Mouse (Mus musculus) small intestine, adult 2 months (tissue): Measurements from ENCODE around the gene Mpp5. TPM values are rescaled to one million over a fixed set of nuclear protein-coding genes. Genes with fewer than 3 reads are reported as not detected.

Experiments
- H3K27ac ChIP-seq: fragments of 200-500 bp; 2 replicates; pipeline ENCODE4 v1.5.1; 2012; ENCODE audit warnings: low read depth, low read length, control low read depth, inconsistent platforms; ENCODE audit not compliant: insufficient read depth
- H3K27me3 ChIP-seq: fragments of 200-500 bp; 2 replicates; pipeline ENCODE4 v1.6.1; 2012; ENCODE audit warnings: mild to moderate bottlenecking, moderate library complexity, low read length, inconsistent platforms; ENCODE audit not compliant: control insufficient read depth, insufficient read depth
- H3K36me3 ChIP-seq: fragments of 200-500 bp; 2 replicates; pipeline ENCODE4 v1.6.1; 2012; ENCODE audit warnings: mild to moderate bottlenecking, low read length, control low read depth, inconsistent platforms; ENCODE audit not compliant: control insufficient read depth, insufficient read depth
- H3K4me1 ChIP-seq: fragments of 200-500 bp; 2 replicates; pipeline ENCODE4 v1.6.1; 2012; ENCODE audit warnings: low read length, inconsistent platforms, mixed read lengths; ENCODE audit not compliant: control insufficient read depth, insufficient read depth, insufficient read length
- H3K4me3 ChIP-seq: fragments of 200-500 bp; 2 replicates; pipeline ENCODE4 v1.5.1; 2012; ENCODE audit warnings: low read depth, mild to moderate bottlenecking, control low read depth, inconsistent platforms, low read length, moderate library complexity
- CTCF ChIP-seq: fragments of 200-500 bp; IDR thresholded peaks from 2 replicates; pipeline ENCODE4 v1.5.1; 2012; ENCODE audit warnings: low read depth, mild to moderate bottlenecking, control low read depth, inconsistent platforms, low read length, moderate library complexity, mixed read lengths; ENCODE audit not compliant: insufficient replicate concordance, insufficient read length; ENCODE audit errors: extremely low read depth
- POLR2A ChIP-seq: fragments of 200-500 bp; IDR thresholded peaks from 2 replicates; pipeline ENCODE4 v1.6.1; 2012; ENCODE audit warnings: low read depth, mild to moderate bottlenecking, control low read depth, inconsistent platforms, low read length, moderate library complexity
- WGBS: fragments of 180-500 bp; shearing (Covaris S2); methylation state at CpG from one replicate; pipeline ENCODE4 v1.1.7; 2018; 5-methylcytosine and 5-hydroxymethylcytosine counted together
- polyA plus RNA-seq: library from polyadenylated mRNA; depleted of rRNA; stranded (reverse); fragments of >200 nt; gene quantifications from 2 replicates; pipeline ENCODE4 v1.2.3, GENCODE M21; 2012

Mpp5 gene
- polyA plus RNA-seq, 1 experiment, result 1.7 TPM

- WGBS, result 60% methylated on average over 4 of the region's 4 CpGs
- Histone ChIP-seq H3K27ac (no peak overlapping the region), H3K4me3 (no peak overlapping the region), H3K36me3 (peaks cover 58% of the 10 kb centered on the region), H3K4me1 (no peaks in the 10 kb centered on the region), H3K27me3 (no peaks in the 10 kb centered on the region)
- TF ChIP-seq CTCF (no peak), POLR2A (no peak)
These were observed 91.2 kb downstream of the Mpp5 start for GRCm38 (mm10) chr12:78839906-78840305.

- Histone ChIP-seq H3K36me3 (peaks cover 47% of the 10 kb centered on the region), H3K4me3 (no peak overlapping the region), H3K27ac (no peak overlapping the region), H3K4me1 (no peaks in the 10 kb centered on the region), H3K27me3 (no peaks in the 10 kb centered on the region)
- no peak for TF ChIP-seq CTCF
- no peak for TF ChIP-seq POLR2A
- WGBS, result 94% methylated on average over 1 of the region's 1 CpGs
These were observed 93.7 kb downstream of the Mpp5 start for GRCm38 (mm10) chr12:78842429-78842828.

DNA sequence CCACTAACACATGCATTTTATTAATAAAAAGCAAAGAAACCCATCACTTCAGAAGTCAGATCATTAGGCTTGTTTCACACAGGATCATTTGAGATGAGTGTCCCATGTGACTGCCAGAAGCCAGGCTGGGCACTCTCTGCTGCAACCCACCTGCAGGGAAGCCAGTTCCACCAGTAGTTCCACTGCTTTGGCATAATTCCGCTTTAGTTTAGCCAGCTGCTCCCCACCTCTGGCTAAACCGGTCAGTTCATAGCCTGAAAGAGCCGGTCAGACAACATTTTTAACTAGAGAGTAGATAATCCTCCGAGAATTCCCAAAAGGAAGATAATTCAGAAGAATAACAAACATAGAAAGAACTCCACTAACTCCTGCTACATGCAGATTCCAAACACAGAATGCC, 99.5 kb downstream of the Mpp5 start:
- no peak for TF ChIP-seq CTCF
- TF ChIP-seq POLR2A, result no peak
- Histone ChIP-seq H3K27me3 (no peaks in the 10 kb centered on the region), H3K4me3 (no peak overlapping the region), H3K4me1 (no peaks in the 10 kb centered on the region), H3K36me3 (peaks cover 42% of the 10 kb centered on the region), H3K27ac (no peak overlapping the region)
- 87% methylated on average over 4 of the region's 4 CpGs for WGBS

- peaks cover 2% of the 10 kb centered on the region for H3K4me1 ChIP-seq
- under 1% methylated on average over 30 of the region's 30 CpGs for WGBS
- H3K27me3 ChIP-seq, result no peaks in the 10 kb centered on the region
These were observed 112.3 kb downstream of the Mpp5 start for GRCm38 (mm10) chr12:78860921-78861495.

DNA sequence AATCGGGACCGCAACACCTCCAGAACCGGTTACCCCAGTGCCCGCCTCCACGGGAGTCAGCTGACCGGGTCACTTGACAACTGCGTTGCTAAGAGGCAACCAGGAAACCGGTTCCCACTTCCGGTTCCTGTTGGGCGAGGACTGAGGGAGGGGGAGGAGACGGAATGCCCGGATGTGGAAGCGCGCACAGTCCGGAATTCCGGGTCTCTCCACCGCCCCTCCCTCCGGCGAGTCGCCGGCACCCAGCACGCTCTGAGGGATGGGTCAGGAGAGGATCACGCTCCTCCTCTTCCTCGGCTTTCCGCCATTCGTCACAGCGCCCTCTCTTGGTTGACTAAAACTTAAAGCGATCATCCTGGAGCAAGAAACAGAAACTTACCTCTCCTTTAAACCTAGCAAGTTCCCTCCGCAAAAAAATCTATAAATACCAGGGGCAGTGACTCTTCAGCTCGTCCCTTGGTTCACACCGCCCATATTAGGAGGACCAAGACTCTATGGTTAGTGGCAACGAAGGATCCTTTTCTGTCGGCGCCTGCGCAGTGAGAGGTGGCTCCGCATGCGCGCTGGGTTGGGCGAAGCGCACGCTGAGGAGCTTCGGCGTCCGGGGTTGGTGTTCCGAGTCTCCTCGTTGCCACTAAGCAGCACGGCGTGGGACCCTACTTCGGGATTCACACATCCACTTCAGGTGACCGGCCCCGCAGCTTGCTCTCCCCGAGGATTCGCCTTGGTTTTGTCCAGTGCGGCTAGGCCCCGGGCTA, 113.0 kb downstream of the Mpp5 start, which contains the start of the genes Atp6v1d and Eif2s1:
Atp6v1d (minus strand) TSS at position 143 of the 758 bp plus-strand sequence.
Eif2s1 (plus strand) TSS at position 324 of the 758 bp plus-strand sequence.
- peak within 1 kb of the TSS; percentile 97 for H3K4me3 ChIP-seq
- H3K27me3 ChIP-seq, result no peaks in the 10 kb centered on the region
- H3K27ac ChIP-seq, result peak within 1 kb of the TSS; percentile 84
- H3K36me3 ChIP-seq, result no peaks in the 10 kb centered on the region; the same call in 1 of the 2 replicates
- peaks cover 2% of the 10 kb centered on the region for H3K4me1 ChIP-seq
- TF ChIP-seq POLR2A, result peak; percentile 80
- TF ChIP-seq CTCF, result peak; percentile 95
- whole genome bisulfite sequencing, result under 1% methylated on average over 55 of the region's 55 CpGs

More at GRCm38 (mm10) chr12:78860921-78861495, 112.3 kb downstream of the Mpp5 start:
- peak overlapping the region; percentile 87 for H3K4me3 ChIP-seq
- H3K27ac ChIP-seq, result peak overlapping the region; percentile 38
- H3K36me3 ChIP-seq, result peaks cover 2% of the 10 kb centered on the region
- TF ChIP-seq CTCF (no peak), POLR2A (no peak)

- H3K4me3 ChIP-seq, result peak overlapping the region; percentile 97
- WGBS, result under 1% methylated on average over 22 of the region's 22 CpGs
- peak overlapping the region; percentile 84 for H3K27ac ChIP-seq
- no peak for TF ChIP-seq POLR2A
- no peak for TF ChIP-seq CTCF
- H3K27me3 ChIP-seq, result no peaks in the 10 kb centered on the region
- H3K4me1 ChIP-seq, result peaks cover 2% of the 10 kb centered on the region
- H3K36me3 ChIP-seq, result peaks cover 3% of the 10 kb centered on the region
These were observed 113.6 kb downstream of the Mpp5 start for GRCm38 (mm10) chr12:78862254-78862730.

DNA sequence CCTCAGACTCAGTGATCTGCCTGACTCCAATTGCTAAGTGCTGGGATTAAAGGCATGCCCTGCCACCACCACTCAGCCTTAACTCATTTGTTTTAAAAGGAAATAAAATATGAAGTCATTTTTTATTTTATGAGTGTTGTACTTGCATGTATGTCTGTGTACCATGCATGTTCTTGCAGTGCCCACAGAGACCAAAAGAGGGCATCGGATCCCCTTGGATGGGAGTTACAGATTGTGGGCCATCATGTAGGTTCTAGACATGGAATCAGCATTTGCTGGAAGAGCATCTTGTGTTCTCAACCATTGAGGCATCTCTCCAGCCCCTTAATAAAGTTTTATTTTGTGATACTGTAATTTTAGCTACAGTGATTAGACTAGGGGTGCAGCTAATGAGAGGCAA, 116.7 kb downstream of the Mpp5 start:
- TF ChIP-seq CTCF, result no peak
- no peak for TF ChIP-seq POLR2A
- Histone ChIP-seq H3K27ac (no peak overlapping the region), H3K4me1 (no peaks in the 10 kb centered on the region; the same call in 1 of the 2 replicates), H3K4me3 (no peak overlapping the region), H3K36me3 (peaks cover 9% of the 10 kb centered on the region), H3K27me3 (no peaks in the 10 kb centered on the region)
- WGBS, result 98% methylated on average over 1 of the region's 1 CpGs
